Mouse (Mus musculus) limb, embryonic 14.5 days (tissue): Measurements from ENCODE around the gene Ackr2. TPM values are rescaled to one million over a fixed set of nuclear protein-coding genes. Genes with fewer than 3 reads are reported as not detected.

Source experiments
- ATAC-seq: fragments of 200-750 bp; cut with Nextera tagmentation; 2 replicates; pipeline ENCODE4 v1.8.0; 2017; ENCODE audit warnings: low read depth, moderate number of reproducible peaks, moderate TSS enrichment; ENCODE audit not compliant: low FRiP score
- DNase-seq: peaks from one replicate; pipeline ENCODE4 v3.0.0-alpha.2; 2015; ENCODE audit warnings: low spot score
- H3K27ac ChIP-seq: fragments of 300-500 bp; sonication (generic); replicated peaks from 2 replicates; pipeline ENCODE4 v1.5.1; 2014; ENCODE audit warnings: low read depth, mild to moderate bottlenecking, low read length, moderate library complexity, mixed read lengths
- H3K27me3 ChIP-seq: fragments of 300-500 bp; sonication (generic); 2 replicates; pipeline ENCODE4 v1.6.1; 2014; ENCODE audit warnings: low read length, mixed read lengths; ENCODE audit not compliant: control insufficient read depth, insufficient read depth
- H3K36me3 ChIP-seq: fragments of 300-500 bp; sonication (generic); 2 replicates; pipeline ENCODE4 v1.6.1; 2014; ENCODE audit warnings: mild to moderate bottlenecking, low read length, moderate library complexity, mixed read lengths; ENCODE audit not compliant: control insufficient read depth, insufficient read depth
- H3K4me1 ChIP-seq: fragments of 300-500 bp; sonication (generic); 2 replicates; pipeline ENCODE4 v1.6.1; 2014; ENCODE audit warnings: antibody characterized with exemption, low read length, mixed read lengths; ENCODE audit not compliant: control insufficient read depth, insufficient read depth
- H3K4me2 ChIP-seq: fragments of 300-500 bp; sonication (generic); replicated peaks from 2 replicates; pipeline ENCODE4 v1.6.1; 2014; ENCODE audit warnings: low read depth, mild to moderate bottlenecking, low read length, moderate library complexity; ENCODE audit not compliant: severe bottlenecking
- H3K4me3 ChIP-seq: fragments of 300-500 bp; sonication (generic); replicated peaks from 2 replicates; pipeline ENCODE4 v1.5.1; 2014; ENCODE audit warnings: low read length
- H3K9ac ChIP-seq: fragments of 300-500 bp; sonication (generic); 2 replicates; pipeline ENCODE4 v1.6.1; 2014; ENCODE audit warnings: mild to moderate bottlenecking, low read depth, low read length, moderate library complexity; ENCODE audit not compliant: severe bottlenecking
- H3K9me3 ChIP-seq: fragments of 300-500 bp; sonication (generic); 2 replicates; pipeline ENCODE4 v1.6.1; 2016; ENCODE audit warnings: low read length; ENCODE audit not compliant: control insufficient read depth
- POLR2A ChIP-seq: fragments of 200-500 bp; IDR thresholded peaks from 2 replicates; pipeline ENCODE4 v1.8.0; 2012; ENCODE audit warnings: inconsistent platforms, mild to moderate bottlenecking, moderate library complexity, borderline replicate concordance; ENCODE audit not compliant: insufficient read depth, insufficient read length; ENCODE audit errors: extremely low read depth
- WGBS: fragments of 180-500 bp; shearing (Covaris S2); extraction: QIAGEN DNeasy Blood & Tissue Kit; methylation state at CpG from one replicate; pipeline ENCODE4 v1.1.7; 2014; 5-methylcytosine and 5-hydroxymethylcytosine counted together
- polyA plus RNA-seq, 2 experiments: library from polyadenylated mRNA; depleted of rRNA in 1 of 2; stranded (reverse) in 1 of 2; unstranded in 1 of 2; fragments of >200 nt; fragmentation: Nextera tagmentation in 1 of 2; extraction: Ambion mirVana in 1 of 2; gene quantifications; 2 replicates each; pipeline versions ENCODE4 v1.2.1 to v1.2.3; 2012 to 2014

Ackr2 gene
- polyA plus RNA-seq, 2 experiments: 0.25 to 0.26 TPM

- DNase-seq (no peak), ATAC-seq (no peak)
- Histone ChIP-seq H3K36me3 (no peaks in the 10 kb centered on the region), H3K4me2 (no peak overlapping the region), H3K27ac (no peak overlapping the region), H3K9ac (no peak overlapping the region), H3K9me3 (no peaks in the 10 kb centered on the region), H3K27me3 (no peaks in the 10 kb centered on the region), H3K4me1 (no peaks in the 10 kb centered on the region), H3K4me3 (no peak overlapping the region)
- WGBS: 46% methylated on average over 11 of the region's 11 CpGs
- TF ChIP-seq POLR2A: no peak
Observed at GRCm38 (mm10) chr9:121926634-121927405, 28.7 kb downstream of the Ackr2 start.

DNA sequence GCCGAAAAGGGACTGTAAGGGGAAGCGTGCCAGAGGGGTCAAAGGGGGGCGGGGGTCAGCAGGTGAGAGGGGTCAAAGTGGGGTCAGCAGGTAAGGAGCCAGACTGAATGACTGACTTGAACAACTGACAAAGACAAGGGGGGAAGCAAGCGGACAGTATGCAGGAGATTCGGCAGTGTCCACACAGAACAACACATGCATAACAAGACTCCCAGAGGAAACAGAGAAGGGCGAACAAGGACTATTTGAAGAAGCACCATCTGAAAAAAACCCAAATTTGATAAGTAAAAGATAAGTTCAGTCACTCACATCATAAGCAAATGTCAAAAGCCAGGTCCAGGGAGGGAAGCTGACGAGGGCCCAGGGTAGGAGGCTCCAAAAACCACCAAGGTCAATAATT, 29.6 kb downstream of the Ackr2 start:
- TF ChIP-seq POLR2A: no peak
- 77% methylated on average over 7 of the region's 7 CpGs for WGBS
- Histone ChIP-seq H3K4me3 (no peak overlapping the region), H3K36me3 (no peaks in the 10 kb centered on the region), H3K4me2 (no peak overlapping the region), H3K27ac (no peak overlapping the region), H3K27me3 (no peaks in the 10 kb centered on the region), H3K9me3 (no peaks in the 10 kb centered on the region), H3K4me1 (no peaks in the 10 kb centered on the region), H3K9ac (no peak overlapping the region)
- ATAC-seq: no peak
- DNase-seq: no peak

DNA sequence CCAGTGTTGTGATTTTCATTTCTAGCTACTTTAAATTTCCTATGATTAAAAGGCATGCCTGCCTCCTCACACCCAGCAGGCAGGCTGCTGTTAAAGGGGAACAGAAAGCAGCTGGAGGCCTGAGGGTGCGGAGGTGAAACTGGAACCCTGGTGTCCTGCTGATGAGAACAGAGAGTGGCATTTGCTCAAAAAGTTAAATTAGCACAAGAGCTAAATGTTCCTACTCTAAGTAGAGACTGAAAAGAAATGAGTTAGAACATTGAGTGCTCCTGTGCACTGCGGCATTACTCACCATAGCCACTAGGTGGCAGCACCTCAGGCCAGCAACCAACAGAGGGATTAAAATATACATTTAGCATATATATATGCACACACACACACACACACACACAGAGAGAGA, 30.3 kb downstream of the Ackr2 start:
- H3K4me1 ChIP-seq: no peaks in the 10 kb centered on the region
- no peak overlapping the region for H3K4me3 ChIP-seq
- H3K27me3 ChIP-seq: no peaks in the 10 kb centered on the region
- TF ChIP-seq POLR2A: no peak
- ATAC-seq (no peak), DNase-seq (no peak)
- H3K9ac ChIP-seq: no peak overlapping the region
- no peaks in the 10 kb centered on the region for H3K9me3 ChIP-seq
- 18% methylated on average over 2 of the region's 2 CpGs for WGBS
- no peaks in the 10 kb centered on the region for H3K36me3 ChIP-seq
- no peak overlapping the region for H3K4me2 ChIP-seq
- H3K27ac ChIP-seq: no peak overlapping the region

- no peak overlapping the region for H3K4me2 ChIP-seq
- H3K4me3 ChIP-seq: no peak overlapping the region
- H3K4me1 ChIP-seq: no peaks in the 10 kb centered on the region
- no peaks in the 10 kb centered on the region for H3K36me3 ChIP-seq
- ATAC-seq (no peak), DNase-seq (no peak)
- no peaks in the 10 kb centered on the region for H3K9me3 ChIP-seq
- TF ChIP-seq POLR2A: no peak
- no peak overlapping the region for H3K27ac ChIP-seq
- no peaks in the 10 kb centered on the region for H3K27me3 ChIP-seq
- 81% methylated on average over 4 of the region's 4 CpGs for WGBS
- H3K9ac ChIP-seq: no peak overlapping the region
Observed at GRCm38 (mm10) chr9:121934856-121935255, 36.7 kb downstream of the Ackr2 start.

- WGBS: 81% methylated on average over 1 of the region's 1 CpGs
- ATAC-seq (no peak), DNase-seq (no peak)
- no peaks in the 10 kb centered on the region for H3K4me1 ChIP-seq
- TF ChIP-seq POLR2A: no peak
- no peaks in the 10 kb centered on the region for H3K9me3 ChIP-seq
- H3K27ac ChIP-seq: no peak overlapping the region
- no peak overlapping the region for H3K9ac ChIP-seq
- peak overlapping the region; percentile 39; the same call in 1 of the 2 replicates for H3K4me2 ChIP-seq
- H3K27me3 ChIP-seq: no peaks in the 10 kb centered on the region
- H3K36me3 ChIP-seq: no peaks in the 10 kb centered on the region
- no peak overlapping the region for H3K4me3 ChIP-seq
Observed at GRCm38 (mm10) chr9:121936952-121937351, 38.8 kb downstream of the Ackr2 start.
